Mouse (Mus musculus) macrophage (primary cell): Measurements from ENCODE around the gene Heyl. TPM values are rescaled to one million over a fixed set of nuclear protein-coding genes. Genes with fewer than 3 reads are reported as not detected.
"Not testable (repeated sequence)": the region's sequence is repeated elsewhere in the genome, so short reads cannot be mapped to it uniquely, and the experiment has no call there.

ENCODE experiments used
- H3K27ac ChIP-seq: fragments of 350-480 bp; formaldehyde crosslinking; 2 replicates; pipeline ENCODE4 v1.9.0; 2021
- H3K36me3 ChIP-seq: fragments of 350-480 bp; formaldehyde crosslinking; 2 replicates; pipeline ENCODE4 v1.9.0; 2021; ENCODE audit errors: inconsistent target
- H3K4me3 ChIP-seq: fragments of 350-480 bp; formaldehyde crosslinking; 2 replicates; pipeline ENCODE4 v1.9.0; 2021; ENCODE audit errors: inconsistent target
- H3K79me2 ChIP-seq: fragments of 350-480 bp; formaldehyde crosslinking; 2 replicates; pipeline ENCODE4 v1.9.0; 2021; ENCODE audit errors: inconsistent target
- WGBS: methylation state at CpG from one replicate; pipeline ENCODE4 v1.1.7; 2026; ENCODE audit warnings: inconsistent platforms; ENCODE audit not compliant: missing documents; 5-methylcytosine and 5-hydroxymethylcytosine counted together
- polyA plus RNA-seq: library from polyadenylated mRNA; stranded (reverse); fragments of 250-400 nt; gene quantifications from 3 replicates; pipeline ENCODE4 v1.2.4, GENCODE M21; 2018; ENCODE audit warnings: inconsistent platforms

The Heyl gene
- polyA plus RNA-seq, 1 experiment from 2014 or later, result not detected

DNA sequence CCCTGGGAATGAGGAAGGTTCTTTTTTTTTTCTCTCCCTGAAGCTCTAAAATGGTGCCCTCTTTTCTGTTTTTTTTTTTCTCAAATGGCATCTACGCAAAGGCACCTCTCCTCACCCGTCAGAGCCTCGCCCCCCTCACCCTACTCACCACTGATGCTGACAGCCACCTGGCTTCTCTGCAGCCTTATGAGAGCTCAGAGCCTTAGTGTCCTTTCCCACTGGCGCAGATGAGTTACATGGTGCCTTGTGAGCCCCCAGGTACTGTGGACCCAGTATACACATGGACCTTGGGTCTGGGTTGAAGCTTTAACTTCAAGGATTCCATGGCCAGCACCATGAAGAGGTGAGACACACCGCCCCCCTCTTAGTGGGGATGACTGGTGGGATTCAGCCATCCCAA, 13.3 kb downstream of the Heyl start:
- Histone ChIP-seq H3K27ac (no peak overlapping the region), H3K4me3 (no peak overlapping the region), H3K79me2 (no peaks in the 10 kb centered on the region), H3K36me3 (no peaks in the 10 kb centered on the region)
- WGBS, result 92% methylated on average over 5 of the region's 5 CpGs

DNA sequence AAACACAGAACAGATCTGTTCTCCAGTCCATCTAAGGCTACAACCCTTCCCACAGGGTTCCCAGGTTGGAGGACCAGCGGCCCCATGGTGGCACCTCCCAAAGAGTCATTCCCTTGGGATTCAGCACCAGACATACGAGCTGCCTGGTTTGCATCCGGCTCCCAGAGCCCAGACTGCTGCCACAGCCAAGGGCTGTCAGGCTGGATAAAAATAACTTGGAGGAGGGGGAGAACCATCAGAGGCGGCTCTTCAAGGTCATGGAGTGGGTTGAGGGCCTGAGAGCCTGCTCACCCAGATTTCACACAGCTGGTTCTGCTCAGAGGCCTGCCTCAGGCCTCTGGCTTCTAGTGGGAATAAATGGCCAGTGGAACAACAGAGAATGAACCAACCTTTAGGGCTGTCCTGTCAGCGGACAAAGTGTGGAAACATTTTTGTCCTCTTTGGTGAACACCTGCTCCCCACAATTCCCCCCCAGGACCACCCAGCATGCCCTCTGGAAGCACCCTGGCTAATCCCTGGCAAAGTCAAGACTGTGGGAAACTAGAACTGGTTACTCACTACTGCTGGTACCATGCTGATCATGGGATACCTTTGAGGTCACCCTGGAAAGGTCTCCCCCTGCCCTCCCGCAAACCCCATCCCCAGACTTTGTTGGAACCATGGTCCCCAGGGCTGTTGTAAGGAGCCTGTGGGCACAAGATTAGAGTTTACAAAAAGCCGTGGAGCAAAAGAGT, 14.0 kb downstream of the Heyl start:
- Histone ChIP-seq H3K36me3 (no peaks in the 10 kb centered on the region), H3K4me3 (no peak overlapping the region), H3K27ac (no peak overlapping the region), H3K79me2 (no peaks in the 10 kb centered on the region)
- 94% methylated on average over 7 of the region's 7 CpGs for WGBS

DNA sequence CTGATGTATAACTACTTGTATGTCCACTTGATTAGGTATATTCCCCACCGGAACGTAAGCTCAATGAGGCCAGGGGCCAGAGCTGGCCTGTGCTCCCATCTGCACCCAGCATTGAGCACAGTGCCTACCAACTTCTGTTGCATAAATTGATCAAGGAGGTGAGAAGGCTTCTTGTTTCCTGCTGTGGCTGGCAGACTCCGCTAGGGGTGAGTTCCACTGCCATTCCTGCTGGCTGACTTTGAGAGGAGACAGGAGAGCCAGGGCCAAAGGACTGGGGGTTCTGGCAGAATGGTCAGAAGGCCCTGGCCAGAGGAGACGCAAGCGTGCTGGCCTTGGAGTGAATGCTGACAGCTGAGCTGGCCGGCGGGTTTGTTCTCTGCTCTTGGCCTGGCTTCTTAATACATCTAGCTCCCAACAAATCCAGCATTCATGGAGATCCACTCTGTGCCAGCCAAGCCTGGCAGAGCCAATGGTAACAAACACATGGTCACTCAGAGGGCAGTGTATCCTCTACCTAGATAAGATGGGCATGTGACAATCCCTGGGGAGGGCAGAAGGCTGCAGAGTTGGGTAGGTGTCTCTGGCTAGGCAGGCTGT, 15.7 kb downstream of the Heyl start:
- Histone ChIP-seq H3K36me3 (no peaks in the 10 kb centered on the region), H3K79me2 (no peaks in the 10 kb centered on the region), H3K4me3 (no peak overlapping the region), H3K27ac (no peak overlapping the region)
- 89% methylated on average over 7 of the region's 7 CpGs for WGBS

DNA sequence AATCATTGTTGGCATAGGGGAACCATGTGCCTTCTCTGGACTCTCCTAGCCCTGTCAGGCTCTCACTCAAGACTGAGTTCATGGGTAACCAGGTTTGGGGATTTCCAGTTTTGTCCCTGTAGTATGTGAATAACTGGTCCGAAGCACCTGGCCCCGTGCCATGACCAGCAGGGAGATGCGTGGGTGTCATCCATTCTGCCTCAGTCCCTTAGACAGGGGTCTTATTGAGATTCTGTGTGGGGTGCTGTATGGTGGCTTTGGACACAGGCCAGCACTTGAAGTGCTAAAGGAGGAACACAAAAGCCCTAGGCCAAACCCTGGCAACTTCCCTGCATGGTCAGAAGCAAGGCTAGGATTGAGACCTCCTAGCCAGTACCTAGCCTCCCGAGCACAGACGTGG, 18.9 kb downstream of the Heyl start:
- Histone ChIP-seq H3K36me3 (no peaks in the 10 kb centered on the region), H3K4me3 (no peak overlapping the region), H3K79me2 (no peaks in the 10 kb centered on the region), H3K27ac (no peak overlapping the region)
- WGBS, result 77% methylated on average over 5 of the region's 5 CpGs

DNA sequence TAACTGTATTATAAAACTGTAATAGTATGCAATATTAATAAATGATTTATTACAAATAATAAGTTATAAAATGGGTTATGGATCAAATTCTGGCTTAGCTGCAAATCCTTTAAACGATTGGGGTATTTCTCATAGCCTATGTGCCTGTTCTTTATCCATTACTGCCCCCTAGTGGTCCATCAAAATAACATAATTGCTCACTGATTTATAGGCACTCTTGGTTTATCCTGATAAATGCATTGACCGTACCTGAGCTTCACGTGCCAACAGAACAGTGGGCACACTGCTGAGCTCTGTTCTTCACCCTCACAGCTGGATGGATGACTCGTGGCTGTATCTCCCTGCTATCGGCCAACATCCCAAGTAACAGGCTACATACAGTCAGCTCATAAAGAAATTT, 21.3 kb downstream of the Heyl start:
- 16% methylated on average over 5 of the region's 5 CpGs for WGBS
- Histone ChIP-seq H3K36me3 (no peaks in the 10 kb centered on the region), H3K79me2 (no peaks in the 10 kb centered on the region), H3K4me3 (no peak overlapping the region), H3K27ac (no peak overlapping the region)

DNA sequence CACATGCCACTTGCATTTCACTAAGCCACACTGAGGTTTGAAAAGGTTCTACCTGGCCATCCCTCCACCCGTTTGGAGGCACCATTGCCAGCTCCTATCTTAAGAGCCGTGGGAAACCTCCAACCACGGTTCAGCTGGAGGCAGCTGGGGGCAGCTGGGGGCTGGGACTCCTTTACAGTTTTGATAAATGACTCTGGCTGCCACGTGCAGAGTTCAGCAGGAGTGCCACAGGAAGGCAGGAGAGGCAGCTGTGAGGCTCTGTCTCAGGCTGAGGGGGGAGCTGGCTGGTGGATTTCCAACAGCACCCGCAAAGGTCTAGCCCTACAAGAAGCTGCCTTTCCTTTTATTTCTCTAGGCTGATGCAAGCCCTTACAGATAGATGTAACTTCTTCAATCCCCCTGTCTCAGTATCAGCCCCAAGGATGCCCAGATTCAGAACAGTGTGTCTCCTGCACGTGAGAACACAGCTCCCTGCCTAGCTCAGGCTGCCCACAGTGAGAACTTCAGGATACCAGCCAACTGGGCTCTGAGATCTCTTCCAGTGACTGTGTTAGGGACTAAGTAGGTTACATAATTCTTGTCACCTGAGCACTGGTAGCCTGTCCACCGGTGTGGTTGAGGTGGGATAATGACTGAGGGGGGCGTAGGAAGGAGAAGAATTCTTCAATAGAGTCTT, 26.9 kb downstream of the Heyl start:
- WGBS, result 14% methylated on average over 8 of the region's 8 CpGs
- Histone ChIP-seq H3K79me2 (no peaks in the 10 kb centered on the region), H3K27ac (no peak overlapping the region), H3K4me3 (no peak overlapping the region), H3K36me3 (no peaks in the 10 kb centered on the region)

DNA sequence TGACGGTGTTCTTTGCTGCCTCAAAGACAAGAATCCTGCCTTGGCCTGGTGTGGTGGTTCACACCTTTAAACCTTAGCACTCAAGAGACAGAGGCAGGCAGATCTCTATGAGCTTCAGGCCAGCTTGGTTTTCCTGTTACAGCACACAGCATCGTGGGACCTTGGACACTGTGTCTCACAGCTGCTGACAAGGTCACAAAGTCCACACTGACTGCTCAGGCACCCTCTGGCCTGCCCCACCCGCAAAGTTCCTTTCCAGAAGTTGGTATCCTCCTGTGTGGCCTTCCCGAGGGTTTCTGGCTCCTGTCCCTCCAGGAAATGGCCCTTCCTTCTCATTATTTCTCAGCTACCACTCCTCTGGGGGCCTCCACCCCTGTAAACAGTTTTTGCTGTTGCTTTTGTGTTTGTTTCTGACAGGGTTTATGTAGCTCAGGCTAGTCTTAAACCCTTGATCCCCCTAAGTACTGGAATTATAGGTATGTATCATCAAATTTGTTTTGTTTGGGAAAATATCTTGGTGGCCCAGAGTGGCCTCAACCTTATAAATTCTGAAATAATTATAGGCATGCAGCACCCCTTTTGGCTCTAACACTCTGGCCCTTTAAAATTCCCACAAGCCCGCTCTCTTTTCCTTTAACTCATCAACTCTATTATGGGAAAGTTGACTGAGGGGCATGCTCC, 28.5 kb downstream of the Heyl start, which contains the start of gene Pabpc4:
Gene Pabpc4, plus strand, starts transcription at position 631 of the 681 bp plus-strand sequence.
- no peaks in the 10 kb centered on the region for H3K79me2 ChIP-seq
- no peak within 1 kb of the TSS for H3K27ac ChIP-seq
- no peaks in the 10 kb centered on the region for H3K36me3 ChIP-seq
- H3K4me3 ChIP-seq, result no peak within 1 kb of the TSS
- WGBS, result 59% methylated on average over 5 of the region's 5 CpGs

DNA sequence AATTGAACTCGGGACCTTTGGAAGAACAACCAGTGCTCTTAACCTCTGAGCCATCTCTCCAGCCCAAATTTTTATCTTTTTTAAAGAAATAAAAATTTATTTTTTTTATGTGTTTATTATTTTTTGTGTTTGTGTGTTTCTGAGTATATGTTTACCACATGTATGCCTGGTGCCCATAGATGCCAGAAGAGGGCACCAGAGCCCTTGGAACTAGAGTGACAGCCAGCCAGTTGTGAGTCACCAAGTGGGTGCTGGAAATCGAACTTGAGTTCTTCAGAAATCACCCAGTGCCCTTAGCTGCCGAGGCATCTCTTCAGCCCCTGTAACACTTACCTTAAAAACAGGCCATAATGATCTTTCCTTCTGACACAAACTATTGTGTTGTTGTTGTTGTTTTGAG, 37.7 kb downstream of the Heyl start:
- Histone ChIP-seq H3K27ac (no peak overlapping the region), H3K4me3 (no peak overlapping the region), H3K36me3 (no peaks in the 10 kb centered on the region), H3K79me2 (no peaks in the 10 kb centered on the region)
- 94% methylated on average over 3 of the region's 3 CpGs for WGBS

DNA sequence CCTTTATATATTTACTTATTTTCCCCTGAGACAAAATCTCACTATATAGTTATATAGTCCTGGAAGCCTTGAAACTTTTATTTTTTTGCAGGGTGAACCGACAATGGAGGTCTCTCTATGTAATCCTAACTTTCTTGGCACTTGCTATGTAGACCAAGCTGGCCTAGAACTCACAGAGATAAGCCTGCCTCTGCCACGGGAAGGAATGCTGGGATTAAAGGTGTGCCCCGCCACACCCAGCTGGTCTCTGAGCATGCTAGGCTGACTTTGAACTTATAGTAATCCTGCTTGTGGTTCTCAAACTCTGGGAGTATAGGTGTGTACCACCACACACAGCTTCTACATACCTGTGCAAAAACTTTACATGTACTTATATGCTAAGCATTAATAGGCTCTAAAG, 46.8 kb downstream of the Heyl start:
- WGBS, result 75% methylated on average over 1 of the region's 3 CpGs
- H3K79me2 ChIP-seq, result peaks cover 16% of the 10 kb centered on the region
- no peak overlapping the region for H3K4me3 ChIP-seq
- H3K27ac ChIP-seq, result no peak overlapping the region
- no peaks in the 10 kb centered on the region for H3K36me3 ChIP-seq

DNA sequence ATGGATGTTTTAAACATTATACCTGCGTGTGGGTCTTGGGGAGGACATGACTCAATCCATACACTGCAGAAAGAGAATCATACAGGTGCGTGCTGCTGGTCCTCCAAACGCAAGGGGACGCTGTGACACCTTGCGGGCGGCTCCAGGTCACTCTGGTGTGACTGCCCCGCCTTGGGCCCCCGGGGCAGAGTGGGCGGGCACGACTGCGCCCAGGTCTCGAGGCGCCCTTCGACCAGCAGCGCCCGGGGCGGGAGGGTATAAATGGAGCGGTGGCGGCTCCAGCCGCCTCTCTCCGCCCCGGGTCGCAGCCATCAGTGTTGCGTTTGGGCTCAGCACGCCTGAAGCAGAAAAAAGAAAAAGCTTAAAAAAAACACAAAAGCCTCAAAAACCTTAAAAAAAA, 49.1 kb downstream of the Heyl start:
- no peaks in the 10 kb centered on the region for H3K36me3 ChIP-seq
- peak overlapping the region; percentile 43; the same call in 1 of the 2 replicates for H3K4me3 ChIP-seq
- H3K79me2 ChIP-seq, result peaks cover 26% of the 10 kb centered on the region
- WGBS, result 2% methylated on average over 22 of the region's 25 CpGs
- 0 out of 2 replicates have a peak overlapping the region, but pooled peaks have one; percentile 24 for H3K27ac ChIP-seq

DNA sequence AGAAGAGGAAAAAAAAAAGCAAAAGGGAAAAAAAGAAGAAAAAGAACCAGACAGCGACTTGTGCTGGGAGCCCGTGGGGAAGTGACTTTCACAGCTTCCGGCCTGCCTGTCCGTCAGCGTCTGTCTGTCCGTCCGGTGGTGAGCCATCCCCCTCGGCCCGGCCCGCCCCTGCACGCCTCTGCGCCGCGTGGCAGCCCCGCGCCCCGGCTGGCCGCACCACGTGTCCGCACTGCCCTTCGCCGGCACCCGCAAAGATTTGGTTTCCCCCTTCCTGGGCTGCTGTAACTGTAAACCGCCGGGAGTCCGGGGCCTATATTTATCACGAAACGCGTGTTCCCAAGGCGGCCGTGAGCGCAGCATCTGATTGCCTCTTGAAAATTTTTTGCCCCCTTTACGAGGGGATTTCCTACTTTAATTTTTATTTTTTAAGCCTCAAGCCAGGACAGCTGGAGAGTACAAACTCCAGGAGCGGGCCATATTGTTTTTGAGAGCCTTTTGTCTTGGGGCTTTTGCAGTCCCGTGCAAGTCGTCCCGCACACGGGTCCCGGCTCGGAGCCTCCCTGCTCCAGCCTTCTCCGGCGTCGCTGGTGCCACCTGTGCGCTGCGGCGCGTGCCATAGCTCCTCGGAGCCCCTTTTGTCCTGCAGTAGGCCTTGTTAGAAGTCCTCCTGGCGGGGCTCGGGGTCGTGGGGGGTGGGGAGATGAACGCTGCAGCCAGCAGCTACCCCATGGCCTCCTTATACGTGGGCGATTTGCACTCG, 49.7 kb downstream of the Heyl start:
- Histone ChIP-seq H3K27ac (0 out of 2 replicates have a peak overlapping the region, but pooled peaks have one; percentile 24), H3K79me2 (peaks cover 26% of the 10 kb centered on the region), H3K4me3 (peak overlapping the region; percentile 43)
- 0% methylated on average over 19 of the region's 55 CpGs for WGBS
- not testable (repeated sequence) for H3K36me3 ChIP-seq

DNA sequence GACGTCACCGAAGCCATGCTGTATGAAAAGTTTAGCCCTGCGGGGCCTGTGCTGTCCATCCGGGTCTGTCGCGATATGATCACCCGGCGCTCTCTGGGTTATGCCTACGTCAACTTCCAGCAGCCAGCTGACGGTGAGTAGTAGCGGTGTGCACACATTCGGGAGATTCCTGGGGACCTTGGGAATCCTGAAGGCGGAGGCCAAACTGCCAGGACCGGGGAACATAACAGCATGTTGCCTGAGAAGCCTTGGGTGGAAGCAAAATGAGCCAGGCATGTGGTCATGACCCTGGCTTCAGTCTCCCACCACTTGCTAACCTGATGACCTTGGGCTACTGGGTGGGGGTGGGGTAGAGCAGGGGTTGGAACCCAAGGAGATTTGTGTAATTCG, 50.3 kb downstream of the Heyl start:
- WGBS, result 4% methylated on average over 12 of the region's 15 CpGs
- not testable (repeated sequence) for H3K27ac ChIP-seq, H3K36me3 ChIP-seq
- H3K79me2 ChIP-seq, result peaks cover 26% of the 10 kb centered on the region
- peak overlapping the region; percentile 43 for H3K4me3 ChIP-seq

DNA sequence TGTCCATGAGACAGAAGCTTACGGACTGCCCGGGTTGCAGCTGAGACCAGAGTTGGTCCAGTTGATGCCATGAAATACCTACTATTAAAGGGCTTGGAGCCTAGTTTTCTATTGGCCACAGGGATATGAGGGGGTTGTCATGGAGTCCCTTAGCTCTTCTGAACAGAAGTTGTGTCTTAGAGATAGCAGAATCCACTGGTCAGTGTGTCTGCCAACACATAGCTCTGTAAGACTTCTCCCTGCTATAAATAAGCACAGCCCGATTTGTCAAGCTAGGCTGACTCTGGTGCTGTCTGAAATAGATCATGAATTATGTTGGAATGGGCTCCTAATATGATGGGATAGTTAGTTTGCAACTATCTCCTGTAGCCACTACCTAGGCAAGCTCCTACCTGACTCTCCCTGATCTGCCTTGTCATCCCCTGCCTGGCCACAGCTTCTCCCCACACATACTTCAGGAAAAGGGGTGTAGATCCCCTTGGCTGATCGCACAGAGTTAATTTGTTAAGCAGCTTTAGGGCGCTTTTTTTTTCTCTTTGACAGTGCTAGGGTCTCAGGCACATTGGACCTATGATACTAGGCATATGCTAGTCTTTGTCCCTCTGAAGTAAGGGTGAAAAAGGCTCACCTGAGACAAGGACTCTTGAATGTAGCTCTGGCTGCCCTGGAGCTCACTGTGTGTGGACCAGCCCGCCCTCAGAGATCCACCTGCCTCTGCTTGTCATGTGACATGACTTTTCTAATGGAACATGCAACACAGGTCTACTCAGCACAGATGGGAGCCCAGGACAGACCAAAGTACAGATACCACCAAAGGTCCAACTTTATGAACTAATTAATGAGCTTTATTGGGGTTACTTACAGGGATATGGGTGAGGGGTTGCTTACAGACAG, 51.6 kb downstream of the Heyl start:
- H3K36me3 ChIP-seq, result peaks cover 15% of the 10 kb centered on the region; the same call in 1 of the 2 replicates

More for the DNA sequence above, 51.6 kb downstream of the Heyl start:
- H3K4me3 ChIP-seq, result no peak overlapping the region
- 68% methylated on average over 6 of the region's 6 CpGs for WGBS
- H3K79me2 ChIP-seq, result peaks cover 26% of the 10 kb centered on the region
- H3K27ac ChIP-seq, result no peak overlapping the region
